Mouse (Mus musculus) neutrophil, adult 83 days (primary cell): ENCODE results near the gene Taok2. TPM values are rescaled to one million over a fixed set of nuclear protein-coding genes. Genes with fewer than 3 reads are reported as not detected.

Source experiments
- total RNA-seq, 2 experiments: library from RNA; stranded (reverse); gene quantifications; one replicate each; pipeline ENCODE4 v1.2.4; 2023

Taok2 gene
- 10 to 100 TPM; 72.6 to 75.0 TPM for total RNA-seq

DNA sequence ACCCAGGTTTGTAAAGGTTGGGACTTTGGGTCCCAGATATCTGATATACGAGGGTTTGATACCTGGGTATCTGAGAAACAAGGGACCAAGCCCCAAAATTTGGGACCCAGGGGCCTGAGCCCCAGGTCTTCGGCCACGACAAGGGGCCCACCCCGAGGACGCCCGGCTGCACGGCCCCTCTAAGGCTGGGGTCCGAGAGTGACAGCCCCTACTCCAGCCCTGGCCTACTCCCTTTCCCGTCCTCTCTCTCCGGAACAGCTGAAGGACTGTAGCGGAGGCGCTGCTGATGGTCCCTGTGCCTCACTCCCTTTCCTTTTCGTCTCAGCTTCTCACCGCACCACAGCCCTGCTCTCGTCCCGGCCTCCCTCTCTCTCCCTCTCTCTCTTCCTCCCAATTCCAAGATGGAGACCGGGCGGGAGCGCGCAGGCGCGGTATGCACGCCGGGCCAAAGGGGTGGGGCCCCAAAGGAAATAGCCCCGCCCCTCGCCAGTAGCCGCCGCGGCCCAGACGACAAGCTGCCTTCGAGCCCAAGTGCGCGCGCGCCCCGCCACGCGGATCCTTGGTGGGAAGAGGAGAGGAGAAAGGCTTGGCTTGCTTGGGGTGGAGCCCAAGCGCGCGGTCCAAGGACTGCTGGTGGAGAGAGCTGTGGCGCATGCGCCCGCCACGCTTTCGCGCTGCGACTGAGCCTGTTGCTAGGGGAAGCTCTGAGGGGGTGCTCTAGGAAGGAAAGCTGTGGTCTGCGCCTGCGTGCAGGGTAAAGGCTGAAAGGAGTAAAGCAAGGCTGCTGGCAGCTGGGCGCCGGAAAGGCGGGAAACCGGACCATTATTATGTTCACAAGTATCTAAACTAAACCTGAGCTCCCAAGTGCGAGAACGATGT lies at the start of gene Taok2:
Taok2 (minus strand) TSS at position 418 of the 879 bp plus-strand sequence.

DNA sequence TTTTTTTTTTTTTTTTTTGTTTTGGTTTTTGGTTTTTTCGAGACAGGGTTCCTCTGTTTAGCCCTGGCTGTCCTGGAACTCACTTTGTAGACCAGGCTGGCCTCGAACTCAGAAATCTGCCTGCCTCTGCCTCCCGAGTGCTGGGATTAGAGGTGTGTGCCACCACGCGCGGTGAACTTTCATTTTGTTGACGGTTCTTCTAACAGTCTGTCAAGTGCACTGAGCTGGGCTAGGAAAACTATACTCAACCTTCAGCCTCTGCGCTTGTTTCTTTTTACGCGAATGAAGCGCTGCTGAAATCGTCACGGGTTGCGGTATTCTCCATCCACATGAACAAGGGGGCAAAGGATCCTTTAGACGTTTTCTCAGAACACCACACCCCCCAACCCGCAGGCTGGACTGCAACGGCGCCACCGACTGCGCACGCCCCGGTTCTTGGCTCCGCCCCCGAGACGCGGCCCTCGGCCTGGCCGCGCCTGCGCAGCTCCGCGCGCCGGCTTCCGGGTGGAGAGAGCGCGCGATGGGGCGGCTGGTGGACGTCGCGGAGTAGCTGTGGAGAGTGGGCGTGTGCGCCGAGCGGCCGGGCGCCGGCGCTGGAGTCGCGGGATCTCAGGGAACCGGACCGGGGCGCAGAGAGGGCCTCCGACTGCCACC lies 44.0 kb upstream of the Taok2 start, which contains the start of gene Kctd13:
Kctd13 (plus strand) TSS at position 496 of the 654 bp plus-strand sequence.

DNA sequence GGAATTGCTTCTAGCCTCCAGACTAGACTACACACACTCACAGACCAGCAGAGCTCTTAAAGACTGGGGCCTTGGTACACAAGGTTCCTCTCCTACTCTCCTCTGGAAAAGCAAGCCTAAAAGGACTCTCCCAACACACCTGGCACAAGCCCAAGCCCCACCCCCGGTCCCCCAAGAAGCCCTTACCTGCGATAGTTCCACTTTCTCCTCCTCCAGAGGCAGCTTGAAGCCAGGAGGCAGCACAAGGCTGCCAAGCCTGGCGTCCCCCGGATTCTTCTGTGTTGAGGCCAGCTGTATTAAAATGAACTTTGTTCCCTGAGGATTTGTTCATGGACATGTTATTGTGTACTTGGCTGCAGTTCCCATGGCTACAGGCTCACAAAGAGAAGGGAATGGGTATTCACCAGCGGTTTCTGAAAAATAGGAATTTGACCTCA lies 38.1 kb upstream of the Taok2 start, which contains the start of gene Tmem219:
Tmem219 (minus strand) TSS at position 294 of the 437 bp plus-strand sequence.

DNA sequence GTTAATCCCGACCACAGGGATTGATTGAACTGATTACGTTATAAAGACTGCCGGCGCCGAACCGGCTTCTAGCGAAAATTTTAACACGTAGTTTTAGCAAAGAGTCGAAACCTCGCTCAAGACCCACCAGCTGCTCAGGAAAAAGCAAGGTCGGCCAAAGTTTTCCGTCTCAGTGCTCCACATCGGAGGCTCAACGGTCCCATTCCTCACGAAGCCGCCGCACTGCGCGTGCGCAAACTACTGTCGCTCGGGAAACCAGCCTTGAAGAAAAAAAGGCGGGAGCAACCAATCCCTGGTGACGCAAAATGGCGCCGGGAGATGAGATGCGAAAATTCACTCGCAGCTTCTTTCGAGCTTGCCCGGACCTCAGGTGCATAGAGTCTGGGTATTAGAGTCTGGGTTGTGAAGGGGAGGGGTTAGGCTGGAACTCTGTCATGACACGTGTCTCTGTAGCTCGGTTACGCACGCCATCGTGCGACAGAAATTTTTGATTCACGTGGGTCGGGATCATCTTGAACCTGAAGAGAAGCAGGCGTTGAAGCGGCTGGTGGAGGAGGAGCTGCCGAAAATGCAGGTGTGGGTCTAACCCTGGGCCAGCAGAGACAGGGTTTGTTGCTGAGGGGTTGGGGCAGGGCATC lies 22.2 kb downstream of the Taok2 start, which contains the start of gene Ino80e:
Ino80e (minus strand) TSS at position 231 of the 638 bp plus-strand sequence.

DNA sequence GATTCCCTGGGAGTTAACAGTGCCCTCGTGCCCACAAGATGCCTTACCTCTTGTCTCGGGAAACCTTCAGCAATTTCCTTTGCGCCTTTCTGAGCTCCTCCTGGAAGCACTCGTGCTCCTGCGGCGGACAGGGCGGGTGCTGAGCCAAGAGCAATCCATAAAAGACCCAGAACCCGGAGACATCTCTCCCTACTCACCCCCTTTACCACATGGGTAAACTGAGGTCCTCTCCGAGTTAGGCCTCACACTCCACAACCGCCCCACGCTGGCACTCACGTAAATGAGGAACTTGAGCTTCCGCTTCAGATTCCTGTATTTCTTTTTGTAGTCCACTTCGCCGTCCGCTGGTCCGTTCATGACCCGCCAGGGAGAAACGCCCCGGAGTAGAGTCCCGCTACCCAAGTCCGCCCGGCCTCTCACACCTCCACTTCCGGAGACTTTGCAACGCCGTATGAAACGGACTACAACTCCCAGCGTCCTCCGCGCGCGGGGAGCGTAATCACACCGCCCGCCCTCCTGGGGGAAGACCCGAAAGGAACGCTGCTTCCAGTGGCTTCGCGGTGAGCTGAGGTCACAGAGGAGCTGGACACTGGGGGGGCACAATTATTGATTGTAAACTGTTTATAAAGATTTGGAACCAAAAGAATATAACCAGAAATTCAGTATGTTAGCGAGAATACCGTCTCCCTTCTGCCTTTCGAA lies 22.9 kb downstream of the Taok2 start, which contains the start of gene Hirip3:
Hirip3 (plus strand) TSS at position 544 of the 702 bp plus-strand sequence.

DNA sequence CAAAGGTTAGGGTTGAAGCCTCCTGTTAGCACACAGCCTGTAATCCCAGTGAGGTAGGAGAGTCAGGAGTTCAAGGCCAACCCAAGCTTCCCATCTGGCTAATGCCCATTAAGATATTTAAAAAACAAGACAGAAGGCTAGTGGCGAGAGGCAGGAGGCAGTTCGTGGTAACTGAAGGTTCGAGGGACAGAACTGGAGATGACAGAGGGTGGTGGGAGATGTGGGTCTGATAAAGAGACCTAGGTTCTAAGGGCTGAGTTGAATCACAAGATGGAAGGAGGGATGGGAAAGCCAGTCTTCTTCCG lies 37.4 kb downstream of the Taok2 start, which contains the start of gene Doc2a:
Doc2a (plus strand) TSS at position 301 of the 305 bp plus-strand sequence.

DNA sequence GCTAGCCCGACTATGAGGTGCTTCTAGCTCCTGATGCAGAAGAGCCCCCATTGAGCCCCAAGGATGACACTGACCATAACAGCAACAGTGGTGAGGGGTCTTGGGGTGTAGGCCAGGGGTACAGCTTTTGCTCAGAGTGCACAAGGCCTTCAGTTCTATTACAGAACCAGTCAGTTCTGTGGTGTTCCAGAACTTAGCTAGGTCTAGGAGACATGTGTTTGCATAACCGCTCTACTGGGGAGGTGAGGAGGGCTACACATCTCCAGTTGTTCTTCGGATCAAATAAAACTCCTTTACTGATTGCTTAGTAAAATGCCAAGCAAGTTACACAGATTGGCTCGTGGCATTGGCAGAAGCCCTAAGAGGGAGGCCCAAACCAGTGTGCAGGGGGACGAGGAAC lies 53.0 kb downstream of the Taok2 start, which contains the start of gene 4930451I11Rik:
4930451I11Rik (minus strand) TSS at position 101 of the 400 bp plus-strand sequence.

Other genes with a start within 250 kb of the Taok2 start
- gene Sgf29, start 235.4 kb downstream of the Taok2 start, total RNA-seq: 10 to 100 TPM; 19.9 to 25.7 TPM
- gene Sult1a1, start 208.3 kb downstream of the Taok2 start, total RNA-seq: under 1 TPM; 0.60 to 0.61 TPM
- gene Bola2, start 189.3 kb downstream of the Taok2 start, total RNA-seq: 10 to 100 TPM; 58.9 to 61.6 TPM
- gene Slx1b, start 188.9 kb downstream of the Taok2 start, total RNA-seq: 10 to 100 TPM in 1 of 2 experiments, 1 to 10 TPM in 1; 9.9 to 11.5 TPM
- gene Coro1a, start 176.9 kb downstream of the Taok2 start, total RNA-seq: 1,000 to 10,000 TPM; 1,654 to 1,761 TPM
- gene Mapk3, start 125.1 kb downstream of the Taok2 start, total RNA-seq: 100 to 1,000 TPM; 246 to 252 TPM
- gene Gdpd3, start 118.4 kb downstream of the Taok2 start, total RNA-seq: 10 to 100 TPM; 23.4 to 27.0 TPM
- 100 to 1,000 TPM; 233 to 240 TPM for gene Ypel3, start 107.7 kb downstream of the Taok2 start, total RNA-seq
- gene Tbx6, start 103.2 kb downstream of the Taok2 start, total RNA-seq: 1 to 10 TPM; 7.1 to 8.5 TPM
- gene Ppp4c, start 92.2 kb downstream of the Taok2 start, total RNA-seq: 100 to 1,000 TPM; 213 to 217 TPM
- not detected for gene Fam57b, start 87.0 kb downstream of the Taok2 start, total RNA-seq
- gene 4930451I11Rik, start 53.1 kb downstream of the Taok2 start, total RNA-seq: not detected
- gene Doc2a, start 37.3 kb downstream of the Taok2 start, total RNA-seq: not detected
- gene Hirip3, start 22.7 kb downstream of the Taok2 start, total RNA-seq: 10 to 100 TPM; 39.3 to 52.5 TPM
- 10 to 100 TPM; 39.7 to 40.9 TPM for gene Ino80e, start 22.3 kb downstream of the Taok2 start, total RNA-seq
- 10 to 100 TPM; 42.6 to 49.2 TPM for gene Tmem219, start 38.2 kb upstream of the Taok2 start, total RNA-seq
- gene Kctd13, start 44.2 kb upstream of the Taok2 start, total RNA-seq: 10 to 100 TPM; 15.5 to 18.1 TPM
- not detected for gene Asphd1, start 64.9 kb upstream of the Taok2 start, total RNA-seq
- gene Sez6l2, start 65.9 kb upstream of the Taok2 start, total RNA-seq: 1 to 10 TPM in 1 of 2 experiments, under 1 TPM in 1; 0.96 to 2.1 TPM
- 10 to 100 TPM; 65.6 to 77.0 TPM for gene Cdipt, start 91.2 kb upstream of the Taok2 start, total RNA-seq
- gene Cdiptos, start 91.4 kb upstream of the Taok2 start, total RNA-seq: 1 to 10 TPM; 1.3 to 2.5 TPM
- 10 to 100 TPM; 41.8 to 47.1 TPM for gene Mvp, start 129.9 kb upstream of the Taok2 start, total RNA-seq
- gene Pagr1b, start 131.8 kb upstream of the Taok2 start, total RNA-seq: 1 to 10 TPM in 1 of 2 experiments, not detected in 1; 8.7 TPM
- gene Pagr1a, start 132.6 kb upstream of the Taok2 start, total RNA-seq: 10 to 100 TPM in 1 of 2 experiments, not detected in 1; 11.2 TPM
- 10 to 100 TPM; 23.6 to 31.0 TPM for gene Gm42742, start 136.4 kb upstream of the Taok2 start, total RNA-seq
- under 1 TPM in 1 of 2 experiments, not detected in 1; 0.61 TPM for gene Prrt2, start 136.5 kb upstream of the Taok2 start, total RNA-seq
- 100 to 1,000 TPM; 177 to 194 TPM for gene Maz, start 142.3 kb upstream of the Taok2 start, total RNA-seq
- 10 to 100 TPM; 78.1 to 84.3 TPM for gene Kif22, start 157.8 kb upstream of the Taok2 start, total RNA-seq
- 1 to 10 TPM; 1.1 to 1.9 TPM for gene Zg16, start 202.6 kb upstream of the Taok2 start, total RNA-seq
- 100 to 1,000 TPM; 125 to 140 TPM for gene AI467606, start 206.7 kb upstream of the Taok2 start, total RNA-seq
- 1 to 10 TPM; 5.4 to 7.0 TPM for gene Qprt, start 237.5 kb upstream of the Taok2 start, total RNA-seq